Mouse (Mus musculus) subcutaneous adipose tissue, adult 2 months (tissue): Measurements from ENCODE around the gene Bub3. TPM values are rescaled to one million over a fixed set of nuclear protein-coding genes. Genes with fewer than 3 reads are reported as not detected.

ENCODE experiments used
- polyA plus RNA-seq: library from polyadenylated mRNA; depleted of rRNA; stranded (reverse); fragments of >200 nt; gene quantifications from 2 replicates; pipeline ENCODE4 v1.2.3, GENCODE M21; 2012; ENCODE audit warnings: low replicate concordance; rRNA removed

Gene Bub3
- polyA plus RNA-seq = 68.4 and 94.8 TPM in 2 replicates

GRCm38 (mm10) chr7:131559986-131560696, at the start of gene Bub3:
Gene Bub3, plus strand, starts transcription at chr7:131560222.

GRCm38 (mm10) chr7:131542115-131542871, 17.7 kb upstream of the Bub3 start, which contains the start of gene Hmx3:
Gene Hmx3, plus strand, starts transcription at chr7:131542867.

GRCm38 (mm10) chr7:131548473-131548872, 11.5 kb upstream of the Bub3 start, which contains the start of gene Hmx2:
Gene Hmx2, plus strand, starts transcription at chr7:131548773.

Other genes with a start within 250 kb of the Bub3 start
- 0.49 and 2.1 TPM in 2 replicates for gene Cuzd1, start 237.9 kb upstream of the Bub3 start, polyA plus RNA-seq
- gene Fam24b, start 230.7 kb upstream of the Bub3 start, polyA plus RNA-seq = not detected in 2 replicates
- gene Fam24a, start 226.4 kb upstream of the Bub3 start, polyA plus RNA-seq = not detected in 2 replicates
- 5.7 and 7.4 TPM in 2 replicates for gene 2310057M21Rik, start 197.5 kb upstream of the Bub3 start, polyA plus RNA-seq
- gene Pstk, start 189.1 kb upstream of the Bub3 start, polyA plus RNA-seq = 41.3 and 57.2 TPM in 2 replicates
- gene Ikzf5, start 149.7 kb upstream of the Bub3 start, polyA plus RNA-seq = 11.9 and 17.3 TPM in 2 replicates
- 28.5 and 40.5 TPM in 2 replicates for gene Acadsb, start 149.6 kb upstream of the Bub3 start, polyA plus RNA-seq
- gene Hmx3, start 17.4 kb upstream of the Bub3 start, polyA plus RNA-seq = not detected in 2 replicates
- not detected in 2 replicates for gene Hmx2, start 11.4 kb upstream of the Bub3 start, polyA plus RNA-seq